Mouse (Mus musculus) myocyte (in vitro differentiated cells): Measurements from ENCODE around the gene Rnf114.
A peak's percentile ranks its signal among the peaks of the same experiment; 100 is the strongest.

Experiments used
- CEBPB ChIP-seq: IDR thresholded peaks from 2 replicates; pipeline ENCODE4 v1.6.1; 2011; ENCODE audit warnings: mild to moderate bottlenecking, moderate library complexity; ENCODE audit not compliant: poor library complexity, insufficient read depth, severe bottlenecking
- E2F4 ChIP-seq: IDR thresholded peaks from one replicate; pipeline ENCODE4 v1.6.1; 2011; ENCODE audit warnings: mild to moderate bottlenecking, control low read depth, moderate library complexity; ENCODE audit not compliant: insufficient read depth
- MAX ChIP-seq: IDR thresholded peaks from one replicate; pipeline ENCODE4 v1.6.1; 2011; ENCODE audit warnings: low read depth, mild to moderate bottlenecking, control low read depth
- MYOD1 ChIP-seq, 3 experiments: IDR thresholded peaks; one replicate each; pipeline ENCODE4 v1.6.1; 2011; ENCODE audit warnings: control low read depth in 2 of 3, low read depth in 2 of 3, mild to moderate bottlenecking in 2 of 3, moderate library complexity in 1 of 3; ENCODE audit not compliant: insufficient read length in 2 of 3, control insufficient read depth in 1 of 3
- MYOG ChIP-seq, 3 experiments: IDR thresholded peaks; one replicate each; pipeline ENCODE4 v1.6.1; 2011; ENCODE audit warnings: control low read depth in 2 of 3, low read depth in 2 of 3, mild to moderate bottlenecking in 2 of 3; ENCODE audit not compliant: insufficient read length in 2 of 3, control insufficient read depth in 1 of 3, insufficient read depth in 1 of 3
- POLR2A ChIP-seq: IDR thresholded peaks from one replicate; pipeline ENCODE4 v1.6.1; 2011; ENCODE audit warnings: low read depth, mild to moderate bottlenecking, control low read depth, moderate library complexity; ENCODE audit not compliant: insufficient read length
- POLR2AphosphoS2 ChIP-seq: IDR thresholded peaks from one replicate; pipeline ENCODE4 v1.6.1; 2011; ENCODE audit warnings: low read depth, control low read depth; ENCODE audit not compliant: insufficient read length
- TCF12 ChIP-seq: IDR thresholded peaks from one replicate; pipeline ENCODE4 v1.6.1; 2011; ENCODE audit warnings: mild to moderate bottlenecking, control low read depth; ENCODE audit not compliant: poor library complexity, insufficient read depth, severe bottlenecking
- TCF3 ChIP-seq: IDR thresholded peaks from one replicate; pipeline ENCODE4 v1.6.1; 2011; ENCODE audit warnings: low read depth, control low read depth; ENCODE audit not compliant: insufficient read length
- USF1 ChIP-seq: IDR thresholded peaks from one replicate; pipeline ENCODE4 v1.6.1; 2011; ENCODE audit warnings: low read depth, mild to moderate bottlenecking, control low read depth, moderate library complexity

- no peak for TF ChIP-seq POLR2AphosphoS2
- no peak for TF ChIP-seq POLR2A
- peak in 2 of 3 experiments; percentile 13 to 81 for TF ChIP-seq MYOD1 (IDR thresholded peaks at IDR 0.05; ENCODE audit: control insufficient read depth in 1 of 3, insufficient read length in 2 of 3, low read depth in 2 of 3)
- no peak for TF ChIP-seq E2F4
- peak in 2 of 3 experiments; percentile 28 to 63 for TF ChIP-seq MYOG (IDR thresholded peaks at IDR 0.05; ENCODE audit: control insufficient read depth in 1 of 3, insufficient read depth in 1 of 3, insufficient read length in 2 of 3, low read depth in 2 of 3)
- TF ChIP-seq TCF12: no peak
- no peak for TF ChIP-seq MAX
- no peak for TF ChIP-seq USF1
- TF ChIP-seq CEBPB: no peak
- TF ChIP-seq TCF3: no peak
Measured at GRCm38 (mm10) chr2:167458548-167458947, 33.9 kb upstream of the Rnf114 start.
